Mouse (Mus musculus): ENCODE data around the gene R3hdm2. TPM values are rescaled to one million over a fixed set of nuclear protein-coding genes. Genes with fewer than 3 reads are reported as not detected.

R3hdm2 gene
- polyA plus RNA-seq, 1 experiment from 2014 or later: 36.3 TPM

- no peaks in the 10 kb centered on the region for H3K27me3 ChIP-seq (ENCODE audit: control insufficient read depth, insufficient read depth, low read length)
- H3K4me3 ChIP-seq (ENCODE audit: control insufficient read depth in 1 of 2, insufficient read depth in 1 of 2, low read depth in 1 of 2, low read length in 2 of 2): no peak overlapping the region
- peaks cover 74% of the 10 kb centered on the region for H3K36me3 ChIP-seq (ENCODE audit: control insufficient read depth, insufficient read depth, low read length)
- WGBS: 92% methylated on average over 1 of the region's 1 CpGs
- no peak overlapping the region for H3K4me2 ChIP-seq (ENCODE audit: low read length)
- no peaks in the 10 kb centered on the region for H3K4me1 ChIP-seq (ENCODE audit: control insufficient read depth in 2 of 2, insufficient read depth in 2 of 2, low read length in 2 of 2)
- ATAC-seq (ENCODE audit: insufficient number of reproducible peaks, insufficient read depth, low FRiP score, low read depth): no peak
- no peaks in the 10 kb centered on the region for H3K9me3 ChIP-seq (ENCODE audit: control insufficient read depth, low read length)
- H3K9ac ChIP-seq (ENCODE audit: low read length): no peak overlapping the region
- H3K27ac ChIP-seq (replicated peaks in 1 of 2; ENCODE audit: control insufficient read depth in 1 of 2, insufficient read depth in 1 of 2, low read depth in 2 of 2, low read length in 2 of 2): no peak overlapping the region
Observed at GRCm38 (mm10) chr10:127453701-127454100, 73.6 kb downstream of the R3hdm2 start.

DNA sequence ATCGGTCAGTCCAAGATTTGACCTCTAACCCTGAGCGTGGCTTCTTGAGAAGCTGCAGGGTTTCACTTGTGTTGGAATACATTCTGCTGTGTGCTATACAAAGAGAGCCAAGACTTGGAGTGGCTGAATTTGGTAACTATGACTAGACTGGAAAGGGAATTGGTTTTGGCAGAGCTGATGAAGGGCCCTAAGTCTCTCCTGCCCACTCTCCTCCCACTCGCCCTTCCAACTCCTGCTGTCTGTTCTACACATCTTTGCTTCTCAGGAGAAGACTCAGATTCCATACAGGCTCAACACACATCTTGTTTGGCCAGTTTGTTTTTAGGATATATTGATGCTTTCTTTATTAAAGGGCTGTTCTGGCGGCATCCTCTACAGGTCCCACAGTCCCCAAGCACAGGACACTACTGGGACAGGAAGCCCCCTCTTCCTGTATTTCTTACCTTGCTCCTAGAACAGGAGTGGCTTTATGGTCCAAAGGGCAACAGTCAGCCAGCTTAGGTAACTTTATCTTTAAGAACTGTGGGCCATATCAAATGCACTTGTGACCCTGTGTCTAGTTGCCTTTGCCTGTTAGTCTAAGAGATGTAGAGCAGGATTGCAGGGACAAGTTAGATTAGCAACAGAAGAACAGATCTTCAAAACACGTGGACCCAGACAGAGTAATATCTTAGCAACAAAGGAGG lies 82.4 kb downstream of the R3hdm2 start:
- no peak overlapping the region for H3K9ac ChIP-seq (ENCODE audit: low read length)
- H3K36me3 ChIP-seq (ENCODE audit: control insufficient read depth, insufficient read depth, low read length): peaks cover 94% of the 10 kb centered on the region
- H3K4me1 ChIP-seq (ENCODE audit: control insufficient read depth in 2 of 2, insufficient read depth in 2 of 2, low read length in 2 of 2): no peaks in the 10 kb centered on the region
- WGBS: 89% methylated on average over 5 of the region's 5 CpGs
- no peaks in the 10 kb centered on the region for H3K27me3 ChIP-seq (ENCODE audit: control insufficient read depth, insufficient read depth, low read length)
- H3K4me2 ChIP-seq (ENCODE audit: low read length): no peak overlapping the region
- ATAC-seq (ENCODE audit: insufficient number of reproducible peaks, insufficient read depth, low FRiP score, low read depth): no peak
- no peak overlapping the region for H3K27ac ChIP-seq (replicated peaks in 1 of 2; ENCODE audit: control insufficient read depth in 1 of 2, insufficient read depth in 1 of 2, low read depth in 2 of 2, low read length in 2 of 2)
- H3K4me3 ChIP-seq (ENCODE audit: control insufficient read depth in 1 of 2, insufficient read depth in 1 of 2, low read depth in 1 of 2, low read length in 2 of 2): no peak overlapping the region
- H3K9me3 ChIP-seq (ENCODE audit: control insufficient read depth, low read length): no peaks in the 10 kb centered on the region

DNA sequence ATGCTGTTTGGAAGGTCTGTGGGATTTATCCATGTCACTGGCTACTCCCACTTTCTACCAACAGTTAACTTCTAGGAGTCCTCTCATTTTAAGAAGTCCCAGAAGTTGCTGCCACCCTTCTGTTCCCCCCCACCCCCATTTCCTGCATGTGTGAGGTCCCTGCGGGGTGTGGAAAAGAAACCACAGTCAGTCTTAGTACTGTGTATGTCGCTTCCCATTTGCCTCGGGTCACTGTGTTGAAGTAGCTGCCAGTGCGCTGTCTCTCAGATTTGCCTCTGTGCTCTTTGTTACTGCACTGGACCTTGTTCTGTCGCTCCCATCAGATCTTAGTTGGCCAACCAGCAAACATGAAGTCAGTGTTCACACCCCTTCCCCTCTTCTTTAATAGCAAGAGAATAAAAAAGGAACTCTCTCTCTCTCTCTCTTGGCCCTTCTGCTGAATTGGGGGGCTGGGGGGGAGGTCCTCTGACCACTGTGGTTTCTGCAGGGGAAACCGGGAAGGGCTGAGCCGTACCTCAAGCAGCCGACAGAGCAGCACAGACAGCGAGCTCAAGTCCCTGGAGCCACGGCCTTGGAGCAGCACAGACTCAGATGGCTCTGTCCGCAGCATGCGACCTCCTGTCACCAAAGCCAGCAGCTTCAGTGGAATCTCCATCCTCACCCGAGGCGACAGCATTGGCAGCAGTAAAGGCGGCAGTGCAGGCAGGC lies 91.3 kb downstream of the R3hdm2 start:
- Histone ChIP-seq H3K4me1 (ENCODE audit: control insufficient read depth in 2 of 2, insufficient read depth in 2 of 2, low read length in 2 of 2) (peaks cover 3 to 20% of the 10 kb centered on the region in 2 experiments), H3K4me3 (ENCODE audit: control insufficient read depth in 1 of 2, insufficient read depth in 1 of 2, low read depth in 1 of 2, low read length in 2 of 2) (no peak overlapping the region), H3K27me3 (ENCODE audit: control insufficient read depth, insufficient read depth, low read length) (no peaks in the 10 kb centered on the region), H3K4me2 (ENCODE audit: low read length) (no peak overlapping the region), H3K9ac (ENCODE audit: low read length) (no peak overlapping the region), H3K9me3 (ENCODE audit: control insufficient read depth, low read length) (no peaks in the 10 kb centered on the region), H3K36me3 (ENCODE audit: control insufficient read depth, insufficient read depth, low read length) (peaks cover 63% of the 10 kb centered on the region), H3K27ac (replicated peaks in 1 of 2; ENCODE audit: control insufficient read depth in 1 of 2, insufficient read depth in 1 of 2, low read depth in 2 of 2, low read length in 2 of 2) (peak overlapping the region in 1 of 2 experiments; percentile 24; a peak in 1 of 4 replicates)
- whole genome bisulfite sequencing: 48% methylated on average over 15 of the region's 15 CpGs
- no peak for ATAC-seq (ENCODE audit: insufficient number of reproducible peaks, insufficient read depth, low FRiP score, low read depth)

DNA sequence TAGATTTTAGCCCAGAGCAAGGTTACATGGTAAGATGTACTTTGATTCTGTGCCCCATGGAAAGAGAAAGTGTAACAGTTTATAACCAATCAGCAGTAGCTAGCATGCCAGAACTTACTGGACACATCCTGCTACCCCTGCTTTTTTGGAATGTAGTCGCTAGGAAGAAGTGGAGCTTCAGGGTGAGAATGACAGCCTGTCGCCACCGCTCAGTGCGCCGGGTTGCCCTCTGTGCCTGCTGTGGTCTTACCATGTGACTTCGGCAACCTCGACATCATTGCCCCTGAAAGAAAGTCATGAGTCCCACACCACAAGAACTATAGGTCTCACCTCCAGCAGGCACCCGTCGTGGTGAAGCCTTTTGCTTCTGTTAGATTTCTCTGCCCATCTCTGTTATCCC lies 92.6 kb downstream of the R3hdm2 start:
- peaks cover 68% of the 10 kb centered on the region for H3K36me3 ChIP-seq (ENCODE audit: control insufficient read depth, insufficient read depth, low read length)
- H3K9me3 ChIP-seq (ENCODE audit: control insufficient read depth, low read length): no peaks in the 10 kb centered on the region
- no peak overlapping the region for H3K4me2 ChIP-seq (ENCODE audit: low read length)
- 37% methylated on average over 9 of the region's 9 CpGs for WGBS
- H3K4me1 ChIP-seq (ENCODE audit: control insufficient read depth in 2 of 2, insufficient read depth in 2 of 2, low read length in 2 of 2): peaks cover 3 to 20% of the 10 kb centered on the region in 2 experiments
- no peak overlapping the region for H3K9ac ChIP-seq (ENCODE audit: low read length)
- ATAC-seq (ENCODE audit: insufficient number of reproducible peaks, insufficient read depth, low FRiP score, low read depth): peak; percentile 66; the same call in 1 of the 2 replicates
- H3K27ac ChIP-seq (replicated peaks in 1 of 2; ENCODE audit: control insufficient read depth in 1 of 2, insufficient read depth in 1 of 2, low read depth in 2 of 2, low read length in 2 of 2): no peak overlapping the region
- H3K27me3 ChIP-seq (ENCODE audit: control insufficient read depth, insufficient read depth, low read length): no peaks in the 10 kb centered on the region
- no peak overlapping the region for H3K4me3 ChIP-seq (ENCODE audit: control insufficient read depth in 1 of 2, insufficient read depth in 1 of 2, low read depth in 1 of 2, low read length in 2 of 2)

- 93% methylated on average over 4 of the region's 4 CpGs for WGBS
- no peaks in the 10 kb centered on the region for H3K27me3 ChIP-seq (ENCODE audit: control insufficient read depth, insufficient read depth, low read length)
- peaks cover 3 to 20% of the 10 kb centered on the region in 2 experiments for H3K4me1 ChIP-seq (ENCODE audit: control insufficient read depth in 2 of 2, insufficient read depth in 2 of 2, low read length in 2 of 2)
- H3K9me3 ChIP-seq (ENCODE audit: control insufficient read depth, low read length): no peaks in the 10 kb centered on the region
- no peak overlapping the region for H3K4me2 ChIP-seq (ENCODE audit: low read length)
- H3K36me3 ChIP-seq (ENCODE audit: control insufficient read depth, insufficient read depth, low read length): peaks cover 67% of the 10 kb centered on the region
- no peak overlapping the region for H3K4me3 ChIP-seq (ENCODE audit: control insufficient read depth in 1 of 2, insufficient read depth in 1 of 2, low read depth in 1 of 2, low read length in 2 of 2)
- H3K27ac ChIP-seq (replicated peaks in 1 of 2; ENCODE audit: control insufficient read depth in 1 of 2, insufficient read depth in 1 of 2, low read depth in 2 of 2, low read length in 2 of 2): no peak overlapping the region
- ATAC-seq (ENCODE audit: insufficient number of reproducible peaks, insufficient read depth, low FRiP score, low read depth): no peak
- H3K9ac ChIP-seq (ENCODE audit: low read length): no peak overlapping the region
Observed at GRCm38 (mm10) chr10:127475175-127475574, 95.0 kb downstream of the R3hdm2 start.

GRCm38 (mm10) chr10:127476541-127476940 lies 96.4 kb downstream of the R3hdm2 start:
- no peak overlapping the region for H3K4me2 ChIP-seq (ENCODE audit: low read length)
- no peak overlapping the region for H3K9ac ChIP-seq (ENCODE audit: low read length)
- no peaks in the 10 kb centered on the region for H3K9me3 ChIP-seq (ENCODE audit: control insufficient read depth, low read length)
- no peak for ATAC-seq (ENCODE audit: insufficient number of reproducible peaks, insufficient read depth, low FRiP score, low read depth)
- no peaks in the 10 kb centered on the region for H3K27me3 ChIP-seq (ENCODE audit: control insufficient read depth, insufficient read depth, low read length)
- WGBS: 92% methylated on average over 3 of the region's 3 CpGs
- peaks cover 3 to 10% of the 10 kb centered on the region in 2 experiments for H3K4me1 ChIP-seq (ENCODE audit: control insufficient read depth in 2 of 2, insufficient read depth in 2 of 2, low read length in 2 of 2)
- no peak overlapping the region for H3K4me3 ChIP-seq (ENCODE audit: control insufficient read depth in 1 of 2, insufficient read depth in 1 of 2, low read depth in 1 of 2, low read length in 2 of 2)
- H3K27ac ChIP-seq (replicated peaks in 1 of 2; ENCODE audit: control insufficient read depth in 1 of 2, insufficient read depth in 1 of 2, low read depth in 2 of 2, low read length in 2 of 2): no peak overlapping the region
- H3K36me3 ChIP-seq (ENCODE audit: control insufficient read depth, insufficient read depth, low read length): peaks cover 72% of the 10 kb centered on the region

DNA sequence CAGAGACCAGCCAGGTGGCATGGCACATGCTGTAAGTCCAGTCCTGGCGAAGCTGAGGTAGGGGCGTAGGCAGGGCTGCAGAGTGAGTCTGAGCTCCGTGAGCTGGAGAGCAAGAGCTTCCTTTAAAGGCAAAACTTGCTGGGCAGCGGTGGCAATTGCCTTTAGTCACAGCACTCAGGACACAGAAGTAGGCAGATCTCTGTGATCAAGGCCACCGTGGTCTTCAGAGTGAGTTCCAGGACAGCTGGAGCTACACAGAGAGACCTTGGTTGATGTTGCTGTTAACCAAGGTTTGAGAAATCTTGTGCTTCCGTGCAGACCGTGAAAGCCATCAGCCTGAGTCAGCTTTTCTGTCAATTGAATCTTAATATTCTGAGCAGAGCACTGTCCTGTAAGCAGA lies 97.2 kb downstream of the R3hdm2 start:
- H3K27me3 ChIP-seq (ENCODE audit: control insufficient read depth, insufficient read depth, low read length): no peaks in the 10 kb centered on the region
- H3K4me2 ChIP-seq (ENCODE audit: low read length): no peak overlapping the region
- H3K4me3 ChIP-seq (ENCODE audit: control insufficient read depth in 1 of 2, insufficient read depth in 1 of 2, low read depth in 1 of 2, low read length in 2 of 2): no peak overlapping the region
- H3K27ac ChIP-seq (replicated peaks in 1 of 2; ENCODE audit: control insufficient read depth in 1 of 2, insufficient read depth in 1 of 2, low read depth in 2 of 2, low read length in 2 of 2): no peak overlapping the region
- ATAC-seq (ENCODE audit: insufficient number of reproducible peaks, insufficient read depth, low FRiP score, low read depth): no peak
- peaks cover 74% of the 10 kb centered on the region for H3K36me3 ChIP-seq (ENCODE audit: control insufficient read depth, insufficient read depth, low read length)
- H3K9ac ChIP-seq (ENCODE audit: low read length): no peak overlapping the region
- H3K4me1 ChIP-seq (ENCODE audit: control insufficient read depth in 2 of 2, insufficient read depth in 2 of 2, low read length in 2 of 2): peaks cover 0 to 6% of the 10 kb centered on the region in 2 experiments; a peak in 2 of 4 replicates
- 77% methylated on average over 7 of the region's 7 CpGs for WGBS
- no peaks in the 10 kb centered on the region for H3K9me3 ChIP-seq (ENCODE audit: control insufficient read depth, low read length)

Measured in heart, embryonic 14.5 days (tissue).